Mouse (Mus musculus) spleen, postnatal 36 days (tissue): ENCODE measurements around the gene Cfap69.
"Not testable (repeated sequence)": the region's sequence is repeated elsewhere in the genome, so short reads cannot be mapped to it uniquely, and the experiment has no call there.

Experiments used
- DNase-seq, 2 experiments: peaks; one replicate each; pipeline ENCODE4 v3.0.0; 2022; ENCODE audit warnings: low spot score in 2 of 2, mixed read lengths in 1 of 2

The Cfap69 gene

GRCm38 (mm10) chr5:5663655-5664370 is at the start of gene Cfap69:
TSS of gene Cfap69 (minus strand) at chr5:5664239.
- DNase-seq, result no peak

- no peak for DNase-seq
Observed at GRCm38 (mm10) chr5:5711032-5711431, 47.0 kb upstream of the Cfap69 start.

- no peak for DNase-seq
Observed at GRCm38 (mm10) chr5:5707341-5708278, 43.6 kb upstream of the Cfap69 start.

GRCm38 (mm10) chr5:5705019-5705418 is 41.0 kb upstream of the Cfap69 start:
- no peak for DNase-seq

- DNase-seq, result no peak
Observed at GRCm38 (mm10) chr5:5700386-5700785, 36.3 kb upstream of the Cfap69 start.

GRCm38 (mm10) chr5:5698830-5699229 is 34.8 kb upstream of the Cfap69 start:
- DNase-seq, result no peak

GRCm38 (mm10) chr5:5695401-5695942 is 31.4 kb upstream of the Cfap69 start:
- no peak for DNase-seq

- no peak for DNase-seq
Observed at GRCm38 (mm10) chr5:5693956-5694653, 30.1 kb upstream of the Cfap69 start, which contains the start of gene Steap2. TSS of gene Steap2 (minus strand) at chr5:5694578.

GRCm38 (mm10) chr5:5693541-5693955 is 29.5 kb upstream of the Cfap69 start:
- no peak for DNase-seq

GRCm38 (mm10) chr5:5692167-5692738 is 28.2 kb upstream of the Cfap69 start:
- no peak for DNase-seq

- DNase-seq, result no peak
Observed at GRCm38 (mm10) chr5:5688945-5689540, 25.0 kb upstream of the Cfap69 start.

GRCm38 (mm10) chr5:5688228-5688627 is 24.2 kb upstream of the Cfap69 start:
- no peak for DNase-seq

- DNase-seq, result no peak
Observed at GRCm38 (mm10) chr5:5686973-5687372, 22.9 kb upstream of the Cfap69 start.

- not testable (repeated sequence) for DNase-seq
Observed at GRCm38 (mm10) chr5:5684946-5685345, 20.9 kb upstream of the Cfap69 start.

GRCm38 (mm10) chr5:5683292-5683691 is 19.3 kb upstream of the Cfap69 start:
- DNase-seq, result no peak

GRCm38 (mm10) chr5:5679459-5679858 is 15.4 kb upstream of the Cfap69 start:
- no peak for DNase-seq

- DNase-seq, result no peak
Observed at GRCm38 (mm10) chr5:5676082-5676481, 12.0 kb upstream of the Cfap69 start.

- DNase-seq, result no peak
Observed at GRCm38 (mm10) chr5:5668920-5669319, 4.9 kb upstream of the Cfap69 start.

- DNase-seq, result no peak
Observed at GRCm38 (mm10) chr5:5664371-5664926, 410 bp upstream of the Cfap69 start.

- no peak for DNase-seq
Observed at GRCm38 (mm10) chr5:5663057-5663456, 982 bp downstream of the Cfap69 start.

GRCm38 (mm10) chr5:5658680-5659079 is 5.4 kb downstream of the Cfap69 start:
- DNase-seq, result no peak
